Mouse (Mus musculus) thymus, adult 2 months (tissue): ENCODE measurements around the gene Rpl5.

Experiments
- CTCF ChIP-seq: fragments of 200-500 bp; IDR thresholded peaks from 2 replicates; pipeline ENCODE4 v1.5.1; 2012; ENCODE audit warnings: mild to moderate bottlenecking, control low read depth, low read length, moderate library complexity, borderline replicate concordance; ENCODE audit not compliant: control insufficient read depth, poor library complexity, insufficient read depth; ENCODE audit errors: extremely low read depth
- POLR2A ChIP-seq: fragments of 200-500 bp; IDR thresholded peaks from 2 replicates; pipeline ENCODE4 v1.6.1; 2012; ENCODE audit warnings: mild to moderate bottlenecking, low read length, control low read depth, moderate library complexity; ENCODE audit not compliant: control insufficient read depth, poor library complexity, insufficient read depth; ENCODE audit errors: extremely low read depth

GRCm38 (mm10) chr5:107941222-107941621 lies 40.9 kb downstream of the Rpl5 start:
- no peak for TF ChIP-seq CTCF
- TF ChIP-seq POLR2A = no peak
